Mouse (Mus musculus) left cerebral cortex, postnatal 14 days (tissue): ENCODE data around the gene Nemf. TPM values are rescaled to one million over a fixed set of nuclear protein-coding genes. Genes with fewer than 3 reads are reported as not detected.
"Not testable (repeated sequence)": the region's sequence is repeated elsewhere in the genome, so short reads cannot be mapped to it uniquely, and the experiment has no call there.

Source experiments
- DNase-seq, 2 experiments: peaks; one replicate each; pipeline ENCODE4 v3.0.0; 2021 to 2022; ENCODE audit warnings: low spot score in 2 of 2, mixed read lengths in 1 of 2
- intact Hi-C: fragments of 180-260 bp; cut with DNase I; formaldehyde crosslinking; loops from one replicate; pipeline ENCODE4 v1.15.1; 2025
- long read RNA-seq, 2 experiments: library from polyadenylated mRNA; stranded (forward); transcript quantifications; one replicate each; pipeline ENCODE4 v2.0.0; 2021
- total RNA-seq, 2 experiments: library from RNA; stranded (reverse); gene quantifications; 2 replicates each; pipeline ENCODE4 v1.2.3; 2021

The Nemf gene
- total RNA-seq: 10 to 100 TPM; 37.9 to 39.9 TPM
- long read RNA-seq, experiment 1, full-length matches to known transcripts: 27 of 46 reads
- long read RNA-seq, experiment 1, partial matches to known transcripts: 10 of 46 reads
- long read RNA-seq, experiment 1, other reads (novel, unspliced or antisense): 9 of 46 reads
- long read RNA-seq, experiment 2, full-length matches to known transcripts: 29 of 46 reads
- long read RNA-seq, experiment 2, partial matches to known transcripts: 10 of 46 reads
- long read RNA-seq, experiment 2, other reads (novel, unspliced or antisense): 7 of 46 reads

GRCm38 (mm10) chr12:69356546-69357299 is at the start of gene Nemf:
TSS of gene Nemf (minus strand) at chr12:69357165.
- peak; percentile 81 to 93 for DNase-seq
- intact Hi-C loops: no loop called here

- intact Hi-C loops: no loop called here
- DNase-seq: no peak
These were observed 45.7 kb upstream of the Nemf start for GRCm38 (mm10) chr12:69402594-69403167.

GRCm38 (mm10) chr12:69402100-69402499 is 45.1 kb upstream of the Nemf start:
- DNase-seq: no peak
- intact Hi-C loops: no loop called here

- no peak for DNase-seq
These were observed 43.9 kb upstream of the Nemf start for GRCm38 (mm10) chr12:69400871-69401286.

GRCm38 (mm10) chr12:69400367-69400766 is 43.4 kb upstream of the Nemf start:
- no peak for DNase-seq
- intact Hi-C loops: no loop called here

More at GRCm38 (mm10) chr12:69400871-69401286, 43.9 kb upstream of the Nemf start:
- intact Hi-C loops: no loop called here

- intact Hi-C loops: no loop called here
- DNase-seq: no peak
These were observed 37.5 kb upstream of the Nemf start for GRCm38 (mm10) chr12:69394456-69394855.

- no peak for DNase-seq
- intact Hi-C loops: no loop called here
These were observed 36.1 kb upstream of the Nemf start for GRCm38 (mm10) chr12:69393076-69393475.

- intact Hi-C loops: no loop called here
- DNase-seq: no peak
These were observed 33.2 kb upstream of the Nemf start for GRCm38 (mm10) chr12:69390000-69390698.

GRCm38 (mm10) chr12:69389273-69389938 is 32.4 kb upstream of the Nemf start:
- DNase-seq: peak; percentile 9 to 21
- intact Hi-C loops: no loop called here

- no peak for DNase-seq
- intact Hi-C loops: no loop called here
These were observed 31.4 kb upstream of the Nemf start for GRCm38 (mm10) chr12:69388321-69388869.

- intact Hi-C loops, DNase-seq: not testable (repeated sequence)
These were observed 29.3 kb upstream of the Nemf start for GRCm38 (mm10) chr12:69386281-69386732.

- intact Hi-C loops: no loop called here
- DNase-seq: no peak
These were observed 28.7 kb upstream of the Nemf start for GRCm38 (mm10) chr12:69385542-69386280.

- no peak for DNase-seq
- intact Hi-C loops: no loop called here
These were observed 27.6 kb upstream of the Nemf start for GRCm38 (mm10) chr12:69384606-69385005.

GRCm38 (mm10) chr12:69382880-69383279 is 25.9 kb upstream of the Nemf start:
- intact Hi-C loops: no loop called here
- DNase-seq: no peak

GRCm38 (mm10) chr12:69378558-69379454 is 21.8 kb upstream of the Nemf start:
- intact Hi-C loops: no loop called here

GRCm38 (mm10) chr12:69377636-69378035 is 20.7 kb upstream of the Nemf start:
- intact Hi-C loops: not testable (repeated sequence)

More at GRCm38 (mm10) chr12:69378558-69379454, 21.8 kb upstream of the Nemf start:
- no peak for DNase-seq

GRCm38 (mm10) chr12:69377188-69377587 is 20.2 kb upstream of the Nemf start:
- intact Hi-C loops: no loop called here

More at GRCm38 (mm10) chr12:69377636-69378035, 20.7 kb upstream of the Nemf start:
- DNase-seq: not testable (repeated sequence)

More at GRCm38 (mm10) chr12:69377188-69377587, 20.2 kb upstream of the Nemf start:
- DNase-seq: no peak
